In the genomic region with DNA sequence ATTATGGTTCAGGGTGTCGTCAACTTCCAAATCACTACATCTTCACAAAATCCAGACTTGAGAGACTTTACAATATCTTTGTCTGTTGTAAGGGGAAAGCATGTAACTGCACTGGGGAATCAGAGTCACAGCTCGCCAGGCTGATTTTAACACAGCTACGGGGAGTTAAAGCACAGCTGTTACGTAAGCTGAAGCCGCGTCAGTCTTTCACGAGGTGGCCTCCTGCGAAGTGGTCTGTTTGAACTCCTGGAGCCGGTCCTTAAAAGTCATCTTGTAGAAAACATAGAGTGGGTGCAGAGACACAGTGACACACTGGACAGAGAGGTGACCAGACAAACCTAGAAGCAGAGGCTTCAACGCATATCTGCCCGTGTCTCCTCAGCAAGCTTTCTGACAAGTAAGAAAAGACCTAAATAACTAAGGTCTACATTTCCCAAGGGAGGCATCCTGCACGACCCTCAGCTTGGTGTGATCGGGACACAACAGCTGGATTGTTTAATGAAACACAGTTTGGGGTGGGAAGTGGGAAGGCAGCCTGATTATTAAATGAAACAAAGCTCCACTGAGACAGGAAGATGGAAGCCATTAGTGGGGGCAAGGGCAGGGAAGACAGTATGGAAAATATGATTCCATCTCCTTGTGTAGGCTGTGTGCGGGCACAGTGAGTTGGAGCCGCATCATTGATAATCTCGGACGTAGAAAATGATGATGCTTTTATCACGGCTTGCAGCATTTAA, we compare ENCODE assay signal across 21 mouse cellular contexts.
DNase-seq lines count a peak whose midpoint lies in the region; ATAC-seq lines count a peak whose summit lies in the region.
"Had no signal": no experiment of that assay in that cellular context is flagged by ENCODE, and none has a peak within 500 bp of the region (broad histone marks: within the 10 kb centered on the region; RNA-seq: fewer than 3 reads in every experiment).

No protein-coding gene starts in this region.

- no peak overlapping the region for H3K27ac ChIP-seq in heart, embryonic 15.5 days
- H3K27ac ChIP-seq in lung, embryonic 16.5 days (ENCODE audit: low read length): peak overlapping the region; percentile 68
- no peak overlapping the region for H3K27ac ChIP-seq in limb, embryonic 13.5 days
- H3K27ac ChIP-seq: embryonic facial prominence, embryonic 13.5 days; gastrocnemius, adult 2 months; hindbrain, embryonic 10.5 days had no signal

- WGBS in heart, embryonic 15.5 days: 51% methylated on average over 18 of the region's 18 CpGs
- 38% methylated on average over 18 of the region's 18 CpGs for WGBS in lung, embryonic 16.5 days
- 36% methylated on average over 18 of the region's 18 CpGs for WGBS in limb, embryonic 13.5 days

- no peak for DNase-seq in heart, postnatal 36 days
- no peak for DNase-seq in lung, postnatal 25 days (ENCODE audit: low spot score)
- DNase-seq in forelimb bud, embryonic 11.5 days (ENCODE audit: low read depth, low spot score): peak; percentile 26
- DNase-seq in layer of hippocampus, adult 11-12 months (ENCODE audit: low spot score): no peak
- DNase-seq: cerebellum, postnatal 10 days; forebrain, postnatal 0 days; gastrocnemius, adult 2 months; kidney, adult 18-20 months; kidney, postnatal 25 days; layer of hippocampus, adult 9-11 months; liver; liver, postnatal 0 days; retina, postnatal 1 day; right cerebral cortex, postnatal 4 days; thymus, postnatal 36 days had no signal

- intact Hi-C loops in heart, postnatal 36 days (cut with DNase I): no loop called here

- H3K4me1 ChIP-seq in heart, embryonic 15.5 days (replicated peaks): peaks cover 8% of the 10 kb centered on the region
- peaks cover 7% of the 10 kb centered on the region for H3K4me1 ChIP-seq in lung, embryonic 16.5 days (replicated peaks; ENCODE audit: control insufficient read depth, insufficient read depth, low read length)
- peaks cover 33% of the 10 kb centered on the region for H3K4me1 ChIP-seq in limb, embryonic 13.5 days
- H3K4me1 ChIP-seq: megakaryocyte, embryonic 14.5 days had no signal

- H3K4me2 ChIP-seq in heart, embryonic 15.5 days: 0 out of 2 replicates have a peak overlapping the region, but pooled peaks have one; percentile 1
- peak overlapping the region; percentile 35; the same call in 1 of the 2 replicates for H3K4me2 ChIP-seq in lung, embryonic 16.5 days (ENCODE audit: low read depth, low read length)
- peak overlapping the region; percentile 39 for H3K4me2 ChIP-seq in limb, embryonic 13.5 days (replicated peaks)
- H3K4me2 ChIP-seq: embryonic facial prominence, embryonic 13.5 days had no signal

- H3K9me3 ChIP-seq in heart, embryonic 15.5 days (replicated peaks): no peaks in the 10 kb centered on the region
- no peaks in the 10 kb centered on the region for H3K9me3 ChIP-seq in lung, embryonic 16.5 days (ENCODE audit: control insufficient read depth, low read length)
- H3K9me3 ChIP-seq in limb, embryonic 13.5 days: no peaks in the 10 kb centered on the region; the same call in 1 of the 2 replicates

- no peak overlapping the region for H3K9ac ChIP-seq in heart, embryonic 15.5 days
- H3K9ac ChIP-seq in lung, embryonic 16.5 days (ENCODE audit: low read length): peak overlapping the region; percentile 34
- H3K9ac ChIP-seq in limb, embryonic 13.5 days: no peak overlapping the region
- H3K9ac ChIP-seq: embryonic facial prominence, embryonic 13.5 days; forebrain, postnatal 0 days; liver, postnatal 0 days had no signal

- ATAC-seq in heart, embryonic 15.5 days (replicated peaks; ENCODE audit: insufficient number of reproducible peaks, insufficient read depth, low FRiP score, low read depth): no peak
- peak; percentile 80 for ATAC-seq in lung, embryonic 16.5 days (ENCODE audit: low read depth)
- ATAC-seq in limb, embryonic 13.5 days (ENCODE audit: low FRiP score, low read depth): 0 out of 2 replicates have a peak, but pooled peaks have one; percentile 44
- ATAC-seq: forebrain, postnatal 0 days; liver, postnatal 0 days had no signal

- peaks cover 15% of the 10 kb centered on the region for H3K36me3 ChIP-seq in heart, embryonic 15.5 days
- H3K36me3 ChIP-seq in lung, embryonic 16.5 days (ENCODE audit: control insufficient read depth, insufficient read depth, low read length): peaks cover 10% of the 10 kb centered on the region
- peaks cover 11% of the 10 kb centered on the region for H3K36me3 ChIP-seq in limb, embryonic 13.5 days

- no peak overlapping the region for H3K4me3 ChIP-seq in heart, embryonic 15.5 days
- no peak overlapping the region for H3K4me3 ChIP-seq in lung, embryonic 16.5 days (ENCODE audit: low read length)
- no peak overlapping the region for H3K4me3 ChIP-seq in limb, embryonic 13.5 days
- H3K4me3 ChIP-seq: embryonic facial prominence, embryonic 13.5 days; gastrocnemius, adult 2 months; hindbrain, embryonic 10.5 days; megakaryocyte, embryonic 14.5 days had no signal

- H3K27me3 ChIP-seq in heart, embryonic 15.5 days: no peaks in the 10 kb centered on the region
- no peaks in the 10 kb centered on the region for H3K27me3 ChIP-seq in lung, embryonic 16.5 days (ENCODE audit: control insufficient read depth, insufficient read depth, low read depth, low read length)
- no peaks in the 10 kb centered on the region for H3K27me3 ChIP-seq in limb, embryonic 13.5 days
- H3K27me3 ChIP-seq: embryonic facial prominence, embryonic 13.5 days; megakaryocyte, embryonic 14.5 days had no signal
